Mouse (Mus musculus) forebrain, embryonic 16.5 days (tissue): ENCODE measurements around the gene Rhbdf1. TPM values are rescaled to one million over a fixed set of nuclear protein-coding genes. Genes with fewer than 3 reads are reported as not detected.

Experiments
- ATAC-seq: fragments of 200-750 bp; cut with Nextera tagmentation; 2 replicates; pipeline ENCODE4 v1.8.0; 2017; ENCODE audit warnings: mild to moderate bottlenecking, moderate library complexity
- H3K27ac ChIP-seq: fragments of 300-500 bp; sonication (generic); 2 replicates; pipeline ENCODE4 v1.5.1; 2014; ENCODE audit warnings: low read length, control low read depth
- H3K27me3 ChIP-seq: fragments of 300-500 bp; sonication (generic); replicated peaks from 2 replicates; pipeline ENCODE4 v1.6.1; 2014; ENCODE audit warnings: low read length; ENCODE audit not compliant: control insufficient read depth, insufficient read depth
- H3K36me3 ChIP-seq: fragments of 300-500 bp; sonication (generic); 2 replicates; pipeline ENCODE4 v1.6.1; 2014; ENCODE audit not compliant: control insufficient read depth, insufficient read depth
- H3K4me1 ChIP-seq: fragments of 300-500 bp; sonication (generic); replicated peaks from 2 replicates; pipeline ENCODE4 v1.6.1; 2014; ENCODE audit warnings: low read length; ENCODE audit not compliant: control insufficient read depth, insufficient read depth
- H3K4me2 ChIP-seq: fragments of 300-500 bp; sonication (generic); 2 replicates; pipeline ENCODE4 v1.6.1; 2014; ENCODE audit warnings: mild to moderate bottlenecking, low read length, control low read depth
- H3K4me3 ChIP-seq: fragments of 300-500 bp; sonication (generic); replicated peaks from 2 replicates; pipeline ENCODE4 v1.5.1; 2014; ENCODE audit warnings: mild to moderate bottlenecking, low read length, control low read depth
- H3K9ac ChIP-seq: fragments of 300-500 bp; sonication (generic); replicated peaks from 2 replicates; pipeline ENCODE4 v1.6.1; 2014; ENCODE audit warnings: low read depth, low read length, control low read depth
- H3K9me3 ChIP-seq: fragments of 300-500 bp; sonication (generic); 2 replicates; pipeline ENCODE4 v1.6.1; 2016; ENCODE audit warnings: low read length; ENCODE audit not compliant: control insufficient read depth
- WGBS: fragments of 180-500 bp; shearing (Covaris S2); extraction: QIAGEN DNeasy Blood & Tissue Kit; methylation state at CpG from one replicate; pipeline ENCODE4 v1.1.7; 2014; 5-methylcytosine and 5-hydroxymethylcytosine counted together
- polyA plus RNA-seq: library from polyadenylated mRNA; unstranded; fragments of >200 nt; fragmentation: Nextera tagmentation; extraction: Ambion mirVana; gene quantifications from 2 replicates; pipeline ENCODE4 v1.2.1, GENCODE M21; 2015

Gene Rhbdf1
- polyA plus RNA-seq, 1 experiment from 2014 or later = 21.1 TPM

GRCm38 (mm10) chr11:32243205-32243955 is 21.3 kb upstream of the Rhbdf1 start:
- Histone ChIP-seq H3K9me3 (no peaks in the 10 kb centered on the region), H3K9ac (no peak overlapping the region), H3K4me3 (no peak overlapping the region), H3K36me3 (peaks cover 13% of the 10 kb centered on the region), H3K4me1 (no peaks in the 10 kb centered on the region; the same call in 1 of the 2 replicates), H3K4me2 (no peak overlapping the region), H3K27me3 (no peaks in the 10 kb centered on the region), H3K27ac (no peak overlapping the region)
- ATAC-seq = no peak
- WGBS = 81% methylated on average over 7 of the region's 7 CpGs

- H3K4me3 ChIP-seq = no peak overlapping the region
- peaks cover 8% of the 10 kb centered on the region for H3K36me3 ChIP-seq
- no peaks in the 10 kb centered on the region for H3K27me3 ChIP-seq
- no peak for ATAC-seq
- no peaks in the 10 kb centered on the region for H3K9me3 ChIP-seq
- 92% methylated on average over 3 of the region's 3 CpGs for WGBS
- H3K9ac ChIP-seq = no peak overlapping the region
- H3K27ac ChIP-seq = no peak overlapping the region
- no peak overlapping the region for H3K4me2 ChIP-seq
- peaks cover 11% of the 10 kb centered on the region for H3K4me1 ChIP-seq
Measured at GRCm38 (mm10) chr11:32242209-32242608, 20.1 kb upstream of the Rhbdf1 start.

- no peak overlapping the region for H3K4me2 ChIP-seq
- no peaks in the 10 kb centered on the region for H3K27me3 ChIP-seq
- no peak overlapping the region for H3K4me3 ChIP-seq
- H3K9ac ChIP-seq = no peak overlapping the region
- H3K27ac ChIP-seq = no peak overlapping the region
- no peaks in the 10 kb centered on the region for H3K9me3 ChIP-seq
- ATAC-seq = no peak
- peaks cover 19% of the 10 kb centered on the region for H3K4me1 ChIP-seq
- H3K36me3 ChIP-seq = peaks cover 8% of the 10 kb centered on the region
Measured at GRCm38 (mm10) chr11:32241391-32241790, 19.3 kb upstream of the Rhbdf1 start.

DNA sequence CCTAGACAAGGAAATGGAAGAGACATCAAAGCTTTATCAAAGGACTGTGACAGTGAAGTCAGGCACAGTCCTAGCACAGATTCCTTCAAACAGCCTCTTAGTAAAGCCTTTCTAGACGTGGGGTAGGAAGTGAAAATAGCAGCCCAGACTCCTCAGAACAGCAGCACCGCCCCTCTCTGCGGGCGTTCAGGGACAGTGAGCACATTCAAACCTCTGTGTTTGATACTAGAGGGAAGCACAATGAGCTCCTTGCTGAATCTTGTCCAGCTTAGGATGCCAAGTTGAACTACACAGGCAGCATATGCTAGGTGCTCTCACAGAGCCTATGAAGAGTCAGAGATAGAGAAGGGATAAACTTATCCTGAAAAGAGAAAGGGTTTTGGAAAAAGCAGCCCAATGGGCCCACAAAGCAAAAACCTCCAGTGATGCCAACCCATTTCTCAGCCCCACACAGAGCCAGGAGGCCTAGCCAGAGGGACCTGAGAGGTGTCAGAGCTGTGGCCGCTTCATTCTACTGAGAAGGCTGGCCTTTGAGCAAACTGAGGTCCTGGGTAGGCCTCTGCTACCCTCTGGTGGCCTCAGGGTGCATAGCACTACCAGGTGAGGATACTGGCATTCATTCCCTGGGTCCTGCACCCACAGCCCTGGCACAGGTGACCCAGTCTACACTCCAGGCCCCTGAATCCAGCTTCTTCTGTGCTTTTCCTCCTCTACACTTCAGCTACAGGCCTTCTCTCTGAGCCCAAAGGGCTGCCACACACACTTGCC is 16.2 kb upstream of the Rhbdf1 start:
- no peak overlapping the region for H3K4me3 ChIP-seq
- peaks cover 5% of the 10 kb centered on the region for H3K36me3 ChIP-seq
- no peaks in the 10 kb centered on the region for H3K9me3 ChIP-seq
- no peak overlapping the region for H3K4me2 ChIP-seq
- WGBS = 62% methylated on average over 5 of the region's 5 CpGs
- peak; percentile 32 for ATAC-seq
- H3K27me3 ChIP-seq = no peaks in the 10 kb centered on the region
- peaks cover 47% of the 10 kb centered on the region for H3K4me1 ChIP-seq
- H3K9ac ChIP-seq = no peak overlapping the region
- H3K27ac ChIP-seq = no peak overlapping the region

- Histone ChIP-seq H3K4me1 (peaks cover 47% of the 10 kb centered on the region), H3K36me3 (peaks cover 5% of the 10 kb centered on the region), H3K9me3 (no peaks in the 10 kb centered on the region), H3K4me2 (no peak overlapping the region), H3K9ac (no peak overlapping the region), H3K4me3 (no peak overlapping the region), H3K27ac (peak overlapping the region; percentile 64), H3K27me3 (no peaks in the 10 kb centered on the region)
- 87% methylated on average over 3 of the region's 3 CpGs for WGBS
- no peak for ATAC-seq
Measured at GRCm38 (mm10) chr11:32237411-32237795, 15.3 kb upstream of the Rhbdf1 start.

GRCm38 (mm10) chr11:32236712-32237410 is 14.8 kb upstream of the Rhbdf1 start:
- H3K27ac ChIP-seq = peak overlapping the region; percentile 64
- no peaks in the 10 kb centered on the region for H3K9me3 ChIP-seq
- H3K4me2 ChIP-seq = no peak overlapping the region
- no peaks in the 10 kb centered on the region for H3K27me3 ChIP-seq
- H3K9ac ChIP-seq = 0 out of 2 replicates have a peak overlapping the region, but pooled peaks have one; percentile 3
- H3K4me1 ChIP-seq = peaks cover 47% of the 10 kb centered on the region
- no peak overlapping the region for H3K4me3 ChIP-seq
- no peak for ATAC-seq
- peaks cover 5% of the 10 kb centered on the region for H3K36me3 ChIP-seq
- 45% methylated on average over 9 of the region's 9 CpGs for WGBS

DNA sequence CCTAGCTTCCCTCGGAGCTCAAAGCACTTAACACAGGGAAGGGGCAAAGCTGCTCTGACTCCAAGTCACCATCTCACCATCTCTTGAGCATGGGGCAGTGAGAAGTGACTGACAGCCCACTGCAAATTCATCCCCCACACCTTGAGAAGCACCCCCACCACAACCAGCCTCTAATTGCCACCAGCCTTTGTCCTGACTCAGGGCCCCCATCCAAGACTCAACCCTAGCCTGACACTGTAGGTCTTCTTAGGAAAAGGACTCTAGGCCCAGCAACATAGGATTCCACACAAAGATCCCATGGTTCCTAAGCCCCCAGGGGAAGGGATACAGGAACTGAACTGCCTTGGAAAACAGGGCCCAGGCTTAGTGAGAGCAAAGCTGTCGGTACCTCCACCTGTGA is 14.0 kb upstream of the Rhbdf1 start:
- Histone ChIP-seq H3K9ac (0 out of 2 replicates have a peak overlapping the region, but pooled peaks have one; percentile 3), H3K27me3 (no peaks in the 10 kb centered on the region), H3K4me3 (no peak overlapping the region), H3K27ac (peak overlapping the region; percentile 64), H3K9me3 (no peaks in the 10 kb centered on the region), H3K36me3 (peaks cover 10% of the 10 kb centered on the region), H3K4me1 (peaks cover 47% of the 10 kb centered on the region), H3K4me2 (no peak overlapping the region)
- peak; percentile 41 for ATAC-seq
- WGBS = 23% methylated on average over 2 of the region's 2 CpGs

DNA sequence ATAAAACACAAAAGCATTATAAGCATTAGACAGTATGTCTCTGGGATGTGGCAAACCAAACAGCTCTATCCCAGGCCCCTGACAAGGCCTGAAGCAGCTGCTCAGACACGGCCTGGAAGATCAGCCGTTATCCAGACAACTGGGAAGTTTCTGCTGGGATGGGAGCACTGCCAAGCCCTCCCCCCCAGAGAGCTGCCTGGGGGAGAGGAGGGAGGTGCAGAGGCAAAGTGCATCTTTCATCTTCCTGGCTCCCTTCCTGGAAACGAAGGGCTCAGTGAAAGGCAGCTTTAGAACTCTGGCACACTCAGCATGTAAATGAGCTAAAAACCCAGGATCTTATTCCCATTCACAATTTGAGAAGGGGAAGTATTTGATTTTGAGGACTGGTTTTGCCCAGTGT is 13.5 kb upstream of the Rhbdf1 start:
- Histone ChIP-seq H3K4me1 (peaks cover 47% of the 10 kb centered on the region), H3K9me3 (no peaks in the 10 kb centered on the region), H3K9ac (no peak overlapping the region), H3K4me2 (no peak overlapping the region), H3K27ac (peak overlapping the region; percentile 64), H3K4me3 (no peak overlapping the region), H3K27me3 (no peaks in the 10 kb centered on the region), H3K36me3 (peaks cover 10% of the 10 kb centered on the region)
- WGBS = 9% methylated on average over 3 of the region's 3 CpGs
- peak; percentile 79 for ATAC-seq

DNA sequence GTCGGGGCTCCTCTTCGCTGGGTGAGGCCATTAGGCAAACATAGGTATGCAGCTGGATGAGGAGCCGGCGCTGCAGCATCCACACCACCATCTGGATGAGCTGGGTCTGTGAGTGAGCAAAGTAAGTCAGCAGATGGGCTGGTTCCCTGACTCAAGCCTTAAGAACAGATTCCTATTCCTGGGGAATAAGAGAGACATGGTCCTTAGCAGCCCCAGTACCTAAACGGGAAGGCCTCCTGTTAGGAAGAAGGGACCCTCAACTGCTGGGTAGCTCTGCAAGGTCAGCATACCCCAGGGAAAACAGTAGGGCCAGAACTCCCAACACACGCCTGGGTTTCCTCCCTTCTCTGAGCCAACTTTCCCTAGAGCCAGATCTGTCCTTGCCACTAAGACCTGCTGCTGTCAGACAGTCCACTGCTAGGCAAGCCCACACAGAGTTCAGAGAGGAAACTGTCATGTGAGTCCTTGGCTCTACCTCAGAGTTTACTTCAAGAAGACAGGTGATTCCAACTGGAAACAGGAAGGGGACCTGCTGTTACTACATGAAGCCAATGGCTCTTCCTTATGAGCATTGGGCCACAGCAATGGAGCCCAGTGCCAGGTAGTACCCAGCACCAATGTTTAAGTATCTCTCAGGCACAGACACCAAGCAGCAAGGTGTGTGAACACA is 12.9 kb upstream of the Rhbdf1 start:
- no peaks in the 10 kb centered on the region for H3K27me3 ChIP-seq
- peaks cover 47% of the 10 kb centered on the region for H3K4me1 ChIP-seq
- ATAC-seq = no peak

More for the DNA sequence above, 12.9 kb upstream of the Rhbdf1 start:
- Histone ChIP-seq H3K9me3 (no peaks in the 10 kb centered on the region), H3K4me2 (no peak overlapping the region), H3K36me3 (peaks cover 10% of the 10 kb centered on the region), H3K4me3 (no peak overlapping the region), H3K27ac (peak overlapping the region; percentile 64), H3K9ac (no peak overlapping the region)
- WGBS = 86% methylated on average over 6 of the region's 6 CpGs
